Mouse (Mus musculus): ENCODE data around the gene Nsl1. TPM values are rescaled to one million over a fixed set of nuclear protein-coding genes. Genes with fewer than 3 reads are reported as not detected.

The Nsl1 gene
- polyA plus RNA-seq, 1 experiment from 2014 or later: 8.2 TPM

DNA sequence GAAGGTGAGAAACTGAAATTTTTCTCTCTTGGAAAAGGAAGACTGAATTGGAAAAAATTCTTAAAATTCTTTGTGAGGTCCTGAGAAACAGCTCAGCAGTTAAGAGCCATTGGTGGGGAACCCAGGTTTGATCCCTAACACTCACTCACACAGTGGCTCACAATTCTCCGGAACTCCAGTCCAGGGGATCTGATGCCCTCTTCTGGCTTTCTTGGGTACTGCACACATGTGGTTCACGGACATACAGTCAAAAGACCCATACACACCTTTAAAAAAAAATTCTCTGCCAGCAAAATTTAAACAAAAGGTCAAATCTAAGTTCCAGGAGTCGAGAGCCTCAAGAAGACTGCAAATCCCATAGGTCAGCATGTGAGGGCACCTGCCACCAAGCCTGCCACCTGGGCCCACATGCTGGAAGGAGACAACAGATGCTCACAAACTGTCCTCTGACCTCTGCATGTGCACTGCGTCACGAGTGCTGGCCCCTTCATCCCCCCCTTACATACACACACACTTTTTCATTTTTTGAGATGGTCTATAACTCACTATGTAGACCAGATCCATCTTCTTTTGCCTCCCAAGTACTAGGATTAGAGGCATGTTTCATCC lies 22.2 kb downstream of the Nsl1 start:
- WGBS: 71% methylated on average over 5 of the region's 5 CpGs
- H3K9me3 ChIP-seq (ENCODE audit: control insufficient read depth, low read length): no peaks in the 10 kb centered on the region
- H3K4me3 ChIP-seq (replicated peaks; ENCODE audit: low read length): no peak overlapping the region
- H3K27me3 ChIP-seq (replicated peaks; ENCODE audit: control insufficient read depth, insufficient read depth, low read length): no peaks in the 10 kb centered on the region
- H3K4me1 ChIP-seq (replicated peaks; ENCODE audit: control insufficient read depth, insufficient read depth, low read length): no peaks in the 10 kb centered on the region
- no peaks in the 10 kb centered on the region for H3K36me3 ChIP-seq (ENCODE audit: control insufficient read depth, insufficient read depth)
- no peak for ATAC-seq
- no peak overlapping the region for H3K9ac ChIP-seq (replicated peaks; ENCODE audit: low read depth, low read length)
- H3K4me2 ChIP-seq (ENCODE audit: low read length): no peak overlapping the region
- H3K27ac ChIP-seq (ENCODE audit: low read length): no peak overlapping the region

DNA sequence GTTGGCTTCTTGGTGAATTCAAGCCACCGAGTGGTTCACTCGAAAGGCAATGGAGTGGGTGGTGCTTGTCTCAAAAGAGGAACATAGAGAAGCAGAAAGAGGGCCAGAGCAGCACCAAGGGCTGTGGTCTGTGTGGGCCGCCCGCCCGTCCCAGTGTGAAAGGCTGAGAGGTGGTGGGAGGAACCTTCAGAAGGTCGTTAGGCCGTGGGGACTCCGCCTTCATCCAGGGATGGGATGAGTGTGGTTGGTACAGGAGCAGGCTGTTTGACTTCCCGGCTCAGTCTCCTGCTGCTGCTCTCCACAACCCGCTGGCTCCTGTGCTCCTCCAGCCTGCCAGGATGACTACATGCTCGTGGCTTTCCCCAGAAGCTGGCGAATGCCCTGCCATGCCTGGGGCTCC lies 22.8 kb downstream of the Nsl1 start:
- H3K4me3 ChIP-seq (replicated peaks; ENCODE audit: low read length): no peak overlapping the region
- H3K27me3 ChIP-seq (replicated peaks; ENCODE audit: control insufficient read depth, insufficient read depth, low read length): no peaks in the 10 kb centered on the region
- no peaks in the 10 kb centered on the region for H3K9me3 ChIP-seq (ENCODE audit: control insufficient read depth, low read length)
- H3K4me2 ChIP-seq (ENCODE audit: low read length): no peak overlapping the region
- H3K36me3 ChIP-seq (ENCODE audit: control insufficient read depth, insufficient read depth): no peaks in the 10 kb centered on the region
- H3K27ac ChIP-seq (ENCODE audit: low read length): no peak overlapping the region
- ATAC-seq: no peak
- WGBS: 75% methylated on average over 12 of the region's 12 CpGs
- H3K9ac ChIP-seq (replicated peaks; ENCODE audit: low read depth, low read length): no peak overlapping the region
- H3K4me1 ChIP-seq (replicated peaks; ENCODE audit: control insufficient read depth, insufficient read depth, low read length): no peaks in the 10 kb centered on the region

DNA sequence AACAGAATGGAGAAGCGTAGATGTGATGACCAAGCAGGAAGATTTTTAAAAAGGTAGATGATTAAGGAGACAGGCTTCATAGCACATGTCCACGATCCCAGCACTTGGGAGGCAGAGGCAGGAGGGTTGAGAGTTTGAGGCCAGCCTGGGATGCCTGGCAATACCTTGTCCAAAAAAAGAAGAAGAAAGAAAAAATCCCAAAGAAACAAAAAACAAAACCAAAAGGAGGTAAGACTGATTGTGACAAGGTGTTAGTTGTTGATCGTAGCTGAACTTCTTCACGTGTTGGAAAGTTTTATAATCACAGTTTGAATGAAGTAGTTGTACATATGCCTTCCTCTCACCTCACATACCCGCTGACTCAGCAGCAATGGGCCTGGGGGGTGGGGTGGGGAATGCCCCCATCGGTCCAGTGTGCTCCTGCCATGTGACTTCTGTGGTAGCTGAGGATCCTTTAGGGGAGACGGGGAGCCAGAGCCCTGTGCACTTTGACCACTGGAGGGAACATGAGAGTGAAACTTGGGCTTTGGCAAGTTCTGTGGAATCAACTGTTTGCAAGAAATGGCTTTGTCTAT lies 23.6 kb downstream of the Nsl1 start:
- ATAC-seq: no peak
- no peak overlapping the region for H3K9ac ChIP-seq (replicated peaks; ENCODE audit: low read depth, low read length)
- no peaks in the 10 kb centered on the region for H3K36me3 ChIP-seq (ENCODE audit: control insufficient read depth, insufficient read depth)
- no peaks in the 10 kb centered on the region for H3K4me1 ChIP-seq (replicated peaks; ENCODE audit: control insufficient read depth, insufficient read depth, low read length)
- no peaks in the 10 kb centered on the region for H3K27me3 ChIP-seq (replicated peaks; ENCODE audit: control insufficient read depth, insufficient read depth, low read length)
- H3K27ac ChIP-seq (ENCODE audit: low read length): no peak overlapping the region
- WGBS: 86% methylated on average over 7 of the region's 7 CpGs
- no peak overlapping the region for H3K4me3 ChIP-seq (replicated peaks; ENCODE audit: low read length)
- H3K9me3 ChIP-seq (ENCODE audit: control insufficient read depth, low read length): no peaks in the 10 kb centered on the region
- no peak overlapping the region for H3K4me2 ChIP-seq (ENCODE audit: low read length)

DNA sequence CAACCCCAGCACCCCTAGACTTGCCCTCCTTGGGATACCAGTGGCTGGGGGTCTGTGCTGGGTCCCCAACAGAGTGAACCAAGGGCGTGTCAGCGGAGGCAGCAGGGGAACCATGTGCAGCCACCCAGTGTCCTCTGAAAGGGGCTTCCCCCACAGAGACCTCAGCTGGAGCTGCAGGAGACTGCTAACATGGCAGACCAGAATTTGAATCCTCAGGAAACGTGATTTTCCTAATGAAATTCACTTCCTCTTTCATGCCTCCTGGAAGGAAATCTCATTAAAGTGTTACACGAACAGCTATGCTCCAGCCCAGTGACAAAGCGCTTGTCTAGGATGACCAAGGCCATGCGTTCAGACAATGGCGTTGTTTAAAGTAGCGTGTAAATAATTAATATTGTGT lies 24.1 kb downstream of the Nsl1 start:
- Histone ChIP-seq H3K27ac (ENCODE audit: low read length) (no peak overlapping the region), H3K9ac (replicated peaks; ENCODE audit: low read depth, low read length) (no peak overlapping the region), H3K36me3 (ENCODE audit: control insufficient read depth, insufficient read depth) (no peaks in the 10 kb centered on the region), H3K4me3 (replicated peaks; ENCODE audit: low read length) (no peak overlapping the region), H3K27me3 (replicated peaks; ENCODE audit: control insufficient read depth, insufficient read depth, low read length) (no peaks in the 10 kb centered on the region), H3K9me3 (ENCODE audit: control insufficient read depth, low read length) (no peaks in the 10 kb centered on the region), H3K4me1 (replicated peaks; ENCODE audit: control insufficient read depth, insufficient read depth, low read length) (no peaks in the 10 kb centered on the region), H3K4me2 (ENCODE audit: low read length) (no peak overlapping the region)
- WGBS: 80% methylated on average over 8 of the region's 8 CpGs
- ATAC-seq: no peak

DNA sequence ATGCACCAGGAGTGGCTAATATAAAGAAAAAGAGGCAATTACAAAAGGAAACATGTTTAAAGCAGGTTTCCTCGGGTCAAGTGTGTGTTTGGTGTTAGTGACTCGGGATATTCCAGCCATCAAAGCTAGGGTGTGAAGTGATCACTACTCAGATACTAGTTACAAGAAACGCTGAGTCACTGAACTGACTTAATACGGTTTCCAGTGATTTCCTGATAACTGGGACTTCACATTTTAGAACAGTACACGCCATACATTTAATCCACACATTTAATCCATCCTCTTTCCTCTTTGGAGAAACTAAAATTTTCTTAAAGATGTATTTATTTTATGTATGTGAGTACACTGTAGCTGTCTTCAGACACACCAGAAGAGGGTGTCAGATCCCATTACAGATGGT lies 25.1 kb downstream of the Nsl1 start:
- 87% methylated on average over 5 of the region's 5 CpGs for WGBS
- Histone ChIP-seq H3K27ac (ENCODE audit: low read length) (no peak overlapping the region), H3K9me3 (ENCODE audit: control insufficient read depth, low read length) (no peaks in the 10 kb centered on the region), H3K27me3 (replicated peaks; ENCODE audit: control insufficient read depth, insufficient read depth, low read length) (no peaks in the 10 kb centered on the region), H3K4me1 (replicated peaks; ENCODE audit: control insufficient read depth, insufficient read depth, low read length) (no peaks in the 10 kb centered on the region), H3K4me2 (ENCODE audit: low read length) (no peak overlapping the region), H3K36me3 (ENCODE audit: control insufficient read depth, insufficient read depth) (no peaks in the 10 kb centered on the region), H3K9ac (replicated peaks; ENCODE audit: low read depth, low read length) (no peak overlapping the region), H3K4me3 (replicated peaks; ENCODE audit: low read length) (no peak overlapping the region)
- no peak for ATAC-seq

DNA sequence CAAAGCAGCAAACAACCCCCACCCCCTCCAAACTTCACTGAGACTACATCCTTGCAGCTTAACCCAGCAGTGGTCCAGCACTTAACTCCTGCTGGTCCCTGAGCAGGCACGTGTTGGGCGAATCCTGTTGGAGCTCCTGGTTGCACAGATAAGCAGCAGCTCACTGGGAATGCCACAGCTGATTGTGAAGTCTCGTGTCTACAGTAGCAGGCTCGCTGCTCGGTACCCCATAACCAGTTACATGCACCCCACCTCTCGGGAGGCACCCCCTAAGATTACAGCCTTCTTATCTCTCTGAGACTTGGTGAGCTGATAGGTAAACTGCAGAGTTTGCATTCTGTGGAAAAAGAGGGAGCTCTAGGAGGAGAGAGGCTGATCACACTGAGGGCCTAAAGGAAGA lies 26.5 kb downstream of the Nsl1 start:
- no peaks in the 10 kb centered on the region for H3K9me3 ChIP-seq (ENCODE audit: control insufficient read depth, low read length)
- ATAC-seq: no peak
- H3K27me3 ChIP-seq (replicated peaks; ENCODE audit: control insufficient read depth, insufficient read depth, low read length): no peaks in the 10 kb centered on the region
- H3K4me2 ChIP-seq (ENCODE audit: low read length): no peak overlapping the region
- no peak overlapping the region for H3K9ac ChIP-seq (replicated peaks; ENCODE audit: low read depth, low read length)
- no peaks in the 10 kb centered on the region for H3K4me1 ChIP-seq (replicated peaks; ENCODE audit: control insufficient read depth, insufficient read depth, low read length)
- 86% methylated on average over 6 of the region's 6 CpGs for WGBS
- no peak overlapping the region for H3K4me3 ChIP-seq (replicated peaks; ENCODE audit: low read length)
- H3K36me3 ChIP-seq (ENCODE audit: control insufficient read depth, insufficient read depth): no peaks in the 10 kb centered on the region
- H3K27ac ChIP-seq (ENCODE audit: low read length): no peak overlapping the region

DNA sequence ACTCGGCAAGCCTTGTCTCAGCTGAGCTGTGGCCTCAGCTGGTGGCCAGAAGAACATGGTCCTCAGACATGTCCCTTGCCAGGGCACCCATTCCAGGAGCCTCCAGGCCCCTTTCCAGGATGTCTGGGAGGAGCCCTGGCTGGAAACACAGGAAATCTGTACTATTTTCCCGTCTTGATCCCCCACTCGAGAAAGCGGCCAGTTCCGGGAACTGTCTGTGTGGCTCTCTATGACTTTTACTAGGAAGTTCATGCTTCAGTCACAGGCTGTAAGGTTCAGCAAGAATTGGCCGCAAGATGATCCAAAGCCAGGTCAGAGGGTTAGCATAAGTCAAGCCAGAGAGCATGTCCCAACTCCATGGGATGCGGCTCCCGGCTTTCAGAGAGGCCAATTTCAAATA lies 29.2 kb downstream of the Nsl1 start:
- H3K4me2 ChIP-seq (ENCODE audit: low read length): no peak overlapping the region
- no peak for ATAC-seq

DNA sequence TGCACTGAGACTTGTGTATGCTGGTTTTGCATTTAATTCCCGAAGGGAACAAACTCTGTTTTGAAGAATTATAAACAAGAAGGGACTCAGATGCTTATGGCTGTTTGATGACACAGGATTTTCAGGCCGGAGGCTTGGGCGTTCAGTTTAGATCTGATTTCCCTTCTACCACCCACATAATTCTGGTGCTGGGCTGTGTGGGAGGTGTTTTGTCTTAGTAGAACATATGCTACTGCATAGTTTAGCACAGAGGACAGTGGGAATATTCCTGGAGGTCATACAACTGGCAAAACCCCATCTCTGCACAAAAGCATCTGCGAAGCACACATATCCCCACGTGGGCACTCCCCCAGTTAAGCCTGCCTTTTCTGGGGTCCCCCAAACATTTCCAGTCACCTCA lies 30.8 kb downstream of the Nsl1 start:
- WGBS: 75% methylated on average over 5 of the region's 5 CpGs
- Histone ChIP-seq H3K27me3 (replicated peaks; ENCODE audit: control insufficient read depth, insufficient read depth, low read length) (peaks cover 5% of the 10 kb centered on the region; the same call in 1 of the 2 replicates), H3K4me1 (replicated peaks; ENCODE audit: control insufficient read depth, insufficient read depth, low read length) (peaks cover 10% of the 10 kb centered on the region), H3K4me2 (ENCODE audit: low read length) (no peak overlapping the region), H3K4me3 (replicated peaks; ENCODE audit: low read length) (no peak overlapping the region), H3K9me3 (ENCODE audit: control insufficient read depth, low read length) (no peaks in the 10 kb centered on the region), H3K9ac (replicated peaks; ENCODE audit: low read depth, low read length) (no peak overlapping the region), H3K27ac (ENCODE audit: low read length) (no peak overlapping the region), H3K36me3 (ENCODE audit: control insufficient read depth, insufficient read depth) (no peaks in the 10 kb centered on the region)
- ATAC-seq: no peak

More for the DNA sequence above, 29.2 kb downstream of the Nsl1 start:
- no peak overlapping the region for H3K4me3 ChIP-seq (replicated peaks; ENCODE audit: low read length)
- 89% methylated on average over 8 of the region's 8 CpGs for WGBS
- H3K4me1 ChIP-seq (replicated peaks; ENCODE audit: control insufficient read depth, insufficient read depth, low read length): no peaks in the 10 kb centered on the region
- H3K9me3 ChIP-seq (ENCODE audit: control insufficient read depth, low read length): no peaks in the 10 kb centered on the region
- no peak overlapping the region for H3K27ac ChIP-seq (ENCODE audit: low read length)
- no peak overlapping the region for H3K9ac ChIP-seq (replicated peaks; ENCODE audit: low read depth, low read length)
- H3K36me3 ChIP-seq (ENCODE audit: control insufficient read depth, insufficient read depth): no peaks in the 10 kb centered on the region
- H3K27me3 ChIP-seq (replicated peaks; ENCODE audit: control insufficient read depth, insufficient read depth, low read length): 0 out of 2 replicates have a peak, but pooled peaks cover 1% of the 10 kb centered on the region

DNA sequence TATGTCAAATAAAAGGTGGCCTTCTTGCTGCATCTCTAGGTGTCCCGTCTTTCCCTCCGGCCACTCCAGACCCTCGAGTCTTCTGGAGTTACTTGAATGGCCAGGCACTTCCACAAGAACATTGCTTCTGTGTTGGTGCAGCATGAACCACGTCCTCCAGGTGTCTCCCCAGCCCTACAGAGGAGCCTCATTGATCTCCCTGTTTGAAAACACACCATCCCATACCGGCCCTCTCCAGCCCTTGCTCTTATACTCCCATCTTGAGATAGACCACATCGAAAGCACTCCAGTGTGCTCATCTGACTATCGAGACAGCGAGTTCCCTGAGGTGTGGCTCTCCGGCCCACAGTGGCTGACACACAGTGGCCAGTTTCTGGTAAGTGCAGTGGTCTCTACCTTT lies 32.2 kb downstream of the Nsl1 start:
- Histone ChIP-seq H3K36me3 (ENCODE audit: control insufficient read depth, insufficient read depth) (no peaks in the 10 kb centered on the region), H3K9me3 (ENCODE audit: control insufficient read depth, low read length) (no peaks in the 10 kb centered on the region), H3K9ac (replicated peaks; ENCODE audit: low read depth, low read length) (no peak overlapping the region), H3K4me2 (ENCODE audit: low read length) (no peak overlapping the region), H3K4me1 (replicated peaks; ENCODE audit: control insufficient read depth, insufficient read depth, low read length) (peaks cover 12% of the 10 kb centered on the region), H3K27ac (ENCODE audit: low read length) (no peak overlapping the region), H3K4me3 (replicated peaks; ENCODE audit: low read length) (no peak overlapping the region), H3K27me3 (replicated peaks; ENCODE audit: control insufficient read depth, insufficient read depth, low read length) (peaks cover 17% of the 10 kb centered on the region)
- no peak for ATAC-seq
- WGBS: 71% methylated on average over 9 of the region's 9 CpGs
